Mouse (Mus musculus): ENCODE results near the gene Srebf1.

DNA sequence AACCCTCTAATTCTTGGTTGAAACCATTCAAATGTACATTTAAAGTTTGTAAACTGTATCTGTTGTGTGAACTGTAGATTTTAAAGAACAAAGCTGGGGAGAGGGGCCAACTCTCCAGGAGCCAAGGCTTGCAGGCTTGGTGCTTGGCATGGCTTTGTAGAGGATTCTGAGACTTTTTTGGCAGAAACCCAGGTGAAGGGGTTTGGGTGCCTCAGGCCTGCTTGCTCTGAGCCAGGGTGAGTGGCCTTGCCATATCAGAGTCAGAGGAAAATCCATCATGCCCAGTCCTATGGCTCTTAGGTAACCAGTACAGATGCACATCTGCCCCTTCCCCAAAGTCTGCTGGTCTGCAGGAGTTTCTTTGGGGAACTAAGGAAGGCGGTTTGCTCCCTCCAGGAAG, 3.5 kb upstream of the Srebf1 start:
- TF ChIP-seq CTCF (IDR thresholded peaks at IDR 0.05; ENCODE audit: low read depth, low read length) (no peak), POLR2A (IDR thresholded peaks at IDR 0.05; ENCODE audit: extremely low read depth, insufficient read depth, low read length) (no peak)

All from liver, adult 2 months (tissue).